Mouse (Mus musculus) macrophage (primary cell): ENCODE measurements around the gene Abcf3. TPM values are rescaled to one million over a fixed set of nuclear protein-coding genes. Genes with fewer than 3 reads are reported as not detected.

Experiments
- H3K27ac ChIP-seq: fragments of 350-480 bp; formaldehyde crosslinking; 2 replicates; pipeline ENCODE4 v1.9.0; 2021
- H3K36me3 ChIP-seq: fragments of 350-480 bp; formaldehyde crosslinking; 2 replicates; pipeline ENCODE4 v1.9.0; 2021; ENCODE audit errors: inconsistent target
- H3K4me3 ChIP-seq: fragments of 350-480 bp; formaldehyde crosslinking; 2 replicates; pipeline ENCODE4 v1.9.0; 2021; ENCODE audit errors: inconsistent target
- H3K79me2 ChIP-seq: fragments of 350-480 bp; formaldehyde crosslinking; 2 replicates; pipeline ENCODE4 v1.9.0; 2021; ENCODE audit errors: inconsistent target
- WGBS: methylation state at CpG from one replicate; pipeline ENCODE4 v1.1.7; 2026; ENCODE audit warnings: inconsistent platforms; ENCODE audit not compliant: missing documents; 5-methylcytosine and 5-hydroxymethylcytosine counted together
- polyA plus RNA-seq: library from polyadenylated mRNA; stranded (reverse); fragments of 250-400 nt; gene quantifications from 3 replicates; pipeline ENCODE4 v1.2.4, GENCODE M21; 2018; ENCODE audit warnings: inconsistent platforms
- total RNA-seq, 78 experiments: library from RNA; depleted of rRNA; stranded (reverse); fragments of 250-400 nt; gene quantifications; 1 replicate in 9 of 78; 2 replicates in 24 of 78; 3 replicates in 43 of 78; 4 replicates in 2 of 78; pipeline ENCODE4 v1.2.4; 2018; ENCODE audit warnings: inconsistent platforms in 56 of 78

The Abcf3 gene
- total RNA-seq (2018; cell fraction: chromatin; rRNA removed) = 100 to 1,000 TPM in 16 of 26 experiments, 10 to 100 TPM in 10; 50.4 to 230 (median 109) TPM
- 10 to 100 TPM; 21.7 to 36.4 (median 30.4) TPM for total RNA-seq (2018; cell fraction: cytosol; rRNA removed)
- 10 to 100 TPM; 26.2 to 97.7 (median 43.0) TPM for total RNA-seq (2018; cell fraction: nucleus; rRNA removed)
- 27.6 to 31.0 TPM (median 28.9 TPM) in 3 replicates for polyA plus RNA-seq

DNA sequence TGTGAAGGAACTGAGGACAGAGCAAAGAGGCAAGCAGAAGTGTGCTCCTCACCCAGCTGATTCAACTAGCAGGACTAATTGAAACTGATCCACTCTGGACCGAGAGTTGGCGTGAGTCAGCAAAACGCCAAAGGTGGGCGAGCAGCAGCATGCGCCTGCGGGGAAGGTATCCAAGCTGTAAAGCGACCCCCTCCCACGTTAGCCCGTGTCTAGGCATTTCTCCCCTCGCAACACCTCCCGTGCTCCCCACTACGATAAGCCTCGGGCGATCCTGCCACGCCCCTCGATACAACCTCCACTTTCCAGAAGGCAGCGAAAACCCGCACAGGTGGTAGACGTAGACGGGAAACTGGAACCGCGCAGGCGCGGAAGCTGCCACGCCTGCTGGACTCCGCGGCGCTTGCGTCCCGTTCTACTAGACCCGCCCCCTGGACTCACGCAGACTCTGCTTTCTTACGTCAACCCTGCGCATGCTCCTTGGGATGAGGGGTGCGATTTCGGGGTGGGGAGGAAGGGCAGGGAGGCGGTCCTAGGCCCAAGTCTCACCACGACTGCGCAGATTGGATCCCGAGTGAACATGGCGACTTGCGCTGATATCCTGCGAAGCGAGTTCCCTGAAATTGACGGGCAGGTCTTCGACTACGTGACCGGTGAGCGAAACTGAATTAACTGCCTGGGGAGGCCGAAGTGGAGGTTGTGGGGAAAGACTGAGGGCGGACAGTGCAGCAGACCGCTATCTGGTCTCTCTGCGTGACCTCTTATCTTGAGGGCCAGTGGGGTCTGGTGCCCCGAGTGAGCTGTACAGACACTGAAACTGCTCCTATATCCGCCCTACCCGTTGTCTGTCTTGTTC, at the start of gene Abcf3:
Abcf3 (plus strand) TSS at position 482 of the 853 bp plus-strand sequence.
- WGBS = under 1% methylated on average over 56 of the region's 56 CpGs
- Histone ChIP-seq H3K27ac (peak within 1 kb of the TSS; percentile 74), H3K79me2 (peaks cover 25% of the 10 kb centered on the region), H3K36me3 (peaks cover 46% of the 10 kb centered on the region), H3K4me3 (peak within 1 kb of the TSS; percentile 99)

DNA sequence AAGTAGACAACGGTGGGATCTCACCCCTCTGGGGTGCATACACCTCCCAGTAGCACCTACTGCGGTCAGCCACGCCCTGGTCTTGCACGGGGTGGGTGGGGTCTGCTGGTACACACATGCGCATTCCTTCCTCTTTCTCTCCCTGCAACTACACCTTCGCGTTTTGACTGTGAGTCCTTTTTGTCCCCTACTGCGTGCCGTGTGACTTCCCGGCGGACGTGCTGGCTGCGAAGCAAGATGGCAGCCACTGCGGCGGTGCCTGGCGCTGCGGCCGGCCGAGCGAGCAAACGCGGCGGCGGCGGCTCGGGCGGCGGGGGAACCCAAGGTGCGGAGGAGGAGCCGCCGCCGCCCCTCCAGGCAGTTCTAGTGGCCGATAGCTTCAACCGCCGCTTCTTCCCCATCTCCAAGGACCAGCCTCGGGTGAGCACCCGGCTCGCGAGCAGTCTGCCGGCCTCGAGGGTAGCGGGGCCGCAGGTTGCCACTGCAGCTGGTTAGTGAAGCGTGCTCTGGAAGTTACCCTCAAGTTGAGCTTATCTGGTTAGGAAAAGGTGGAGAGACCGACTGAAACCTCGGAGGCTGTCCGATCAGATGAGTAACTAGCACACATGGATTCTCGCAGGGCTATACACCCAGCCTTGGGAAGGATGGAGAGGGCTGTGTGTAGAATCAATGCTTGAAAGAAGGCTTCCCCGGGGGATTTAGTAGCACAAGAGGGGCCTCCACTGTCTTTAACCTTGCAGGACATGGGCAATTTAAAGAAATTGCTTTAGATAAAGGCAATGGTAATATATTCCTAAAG, 49.5 kb upstream of the Abcf3 start, which contains the start of gene Eif2b5:
Eif2b5 (plus strand) TSS at position 141 of the 799 bp plus-strand sequence.
- WGBS = 1% methylated on average over 43 of the region's 49 CpGs
- Histone ChIP-seq H3K27ac (peak within 1 kb of the TSS; percentile 27; the same call in 1 of the 2 replicates), H3K4me3 (peak within 1 kb of the TSS; percentile 91), H3K79me2 (peaks cover 14% of the 10 kb centered on the region), H3K36me3 (peaks cover 28% of the 10 kb centered on the region)

- peaks cover 89% of the 10 kb centered on the region for H3K36me3 ChIP-seq
- no peaks in the 10 kb centered on the region for H3K79me2 ChIP-seq
- no peak overlapping the region for H3K27ac ChIP-seq
- WGBS = 88% methylated on average over 8 of the region's 8 CpGs
- no peak overlapping the region for H3K4me3 ChIP-seq
These were observed 42.4 kb upstream of the Abcf3 start for GRCm38 (mm10) chr16:20506000-20506399.

DNA sequence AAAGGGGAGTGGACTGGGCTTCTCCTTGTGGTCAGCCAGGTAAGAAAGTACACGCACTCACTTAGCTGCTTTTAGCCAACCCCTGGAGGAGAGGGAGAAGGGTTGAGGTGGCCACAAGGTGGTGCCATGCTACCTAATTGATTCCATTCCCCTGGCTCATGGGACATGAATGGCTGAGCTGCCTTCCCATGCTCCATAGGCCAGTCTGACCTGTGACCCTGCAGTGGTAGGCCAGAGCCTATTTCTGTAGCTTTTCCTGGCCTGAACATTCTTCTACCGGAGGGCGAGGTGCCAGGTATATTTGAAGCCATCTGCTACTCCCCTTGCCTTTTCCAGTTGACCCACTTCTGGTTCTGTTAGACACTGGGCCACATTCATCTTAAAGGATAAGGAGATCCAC, 39.0 kb upstream of the Abcf3 start:
- H3K79me2 ChIP-seq = no peaks in the 10 kb centered on the region
- peaks cover 55% of the 10 kb centered on the region for H3K36me3 ChIP-seq
- WGBS = 94% methylated on average over 3 of the region's 3 CpGs
- no peak overlapping the region for H3K4me3 ChIP-seq
- no peak overlapping the region for H3K27ac ChIP-seq

DNA sequence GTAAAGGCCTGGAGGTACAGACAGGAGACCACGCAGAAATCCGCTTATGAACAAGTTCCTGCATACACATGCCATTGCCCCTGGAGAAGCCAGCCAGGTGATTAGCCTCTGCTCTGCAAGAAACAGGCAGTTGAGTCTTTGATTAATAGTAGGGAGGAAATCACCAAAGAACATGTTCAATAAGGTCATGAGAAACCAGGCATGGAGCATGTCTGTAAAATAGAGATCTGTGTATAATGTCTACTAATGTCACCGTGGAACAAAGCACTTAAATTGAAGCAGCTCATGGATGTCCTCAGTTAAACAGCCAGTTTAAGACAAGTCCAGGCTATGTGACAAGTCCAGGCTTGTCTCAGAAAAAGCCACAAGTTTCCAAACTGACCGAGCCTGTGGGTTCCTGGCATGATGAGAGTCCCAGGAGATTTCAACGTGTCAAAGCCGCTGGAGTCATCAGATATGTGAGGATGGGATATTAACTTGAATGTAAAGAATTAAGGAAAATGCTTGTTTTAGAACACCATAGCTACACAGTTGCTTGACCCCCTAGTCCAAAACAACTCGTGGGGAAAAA, 37.0 kb upstream of the Abcf3 start:
- no peak overlapping the region for H3K27ac ChIP-seq
- no peak overlapping the region for H3K4me3 ChIP-seq
- H3K79me2 ChIP-seq = no peaks in the 10 kb centered on the region
- 90% methylated on average over 7 of the region's 7 CpGs for WGBS
- peaks cover 37% of the 10 kb centered on the region for H3K36me3 ChIP-seq

DNA sequence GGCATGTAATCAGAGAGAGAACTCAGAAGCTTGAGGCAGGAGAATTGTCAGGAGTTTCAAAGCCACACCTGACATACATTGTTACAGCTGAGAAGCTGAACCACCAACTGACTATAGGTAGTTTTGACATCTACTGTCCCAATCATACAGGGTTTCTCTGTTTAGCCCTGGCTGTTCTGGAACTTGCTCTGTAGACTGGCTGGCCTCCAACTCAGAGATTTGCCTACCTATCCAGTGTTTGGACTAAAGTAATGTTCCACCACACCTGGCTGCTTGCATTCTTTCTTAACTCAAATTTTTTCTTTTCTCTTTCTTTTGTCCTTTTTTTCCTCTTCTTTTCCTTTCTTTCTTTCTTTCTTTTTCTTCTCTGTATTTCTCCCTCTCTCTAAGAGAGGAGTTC, 32.3 kb upstream of the Abcf3 start:
- Histone ChIP-seq H3K79me2 (peaks cover 40% of the 10 kb centered on the region), H3K27ac (peak overlapping the region; percentile 46; the same call in 1 of the 2 replicates), H3K36me3 (no peaks in the 10 kb centered on the region), H3K4me3 (peak overlapping the region; percentile 52)

DNA sequence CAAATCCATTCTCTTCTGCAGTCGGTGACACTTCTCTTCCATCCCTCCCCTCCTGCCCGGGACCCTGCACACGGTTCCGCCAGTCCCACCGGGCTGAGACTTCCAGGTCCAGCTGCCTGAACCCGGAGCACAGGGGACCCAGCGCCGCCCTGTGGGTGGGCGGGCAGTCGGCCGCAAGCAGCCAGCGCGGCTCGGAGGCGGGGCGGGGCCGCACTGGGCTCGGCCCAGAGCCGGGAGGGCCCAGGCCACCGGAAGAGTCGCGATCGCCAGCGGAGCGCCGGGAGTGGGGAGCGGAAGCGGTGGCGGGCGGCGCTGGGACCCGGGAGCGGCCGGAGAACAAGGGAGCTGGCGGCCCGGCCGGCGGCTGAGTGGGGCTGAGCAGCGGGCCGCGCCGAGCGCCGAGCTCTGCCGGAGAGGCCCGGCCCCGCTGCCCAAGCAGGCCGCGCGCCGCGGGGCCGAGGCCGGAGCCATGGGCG, 31.6 kb upstream of the Abcf3 start, which contains the start of gene Dvl3:
Dvl3 (plus strand) TSS at position 257 of the 476 bp plus-strand sequence.
- Histone ChIP-seq H3K36me3 (no peaks in the 10 kb centered on the region), H3K79me2 (peaks cover 45% of the 10 kb centered on the region), H3K4me3 (peak within 1 kb of the TSS; percentile 88), H3K27ac (peak within 1 kb of the TSS; percentile 47)
- WGBS = 1% methylated on average over 48 of the region's 55 CpGs

DNA sequence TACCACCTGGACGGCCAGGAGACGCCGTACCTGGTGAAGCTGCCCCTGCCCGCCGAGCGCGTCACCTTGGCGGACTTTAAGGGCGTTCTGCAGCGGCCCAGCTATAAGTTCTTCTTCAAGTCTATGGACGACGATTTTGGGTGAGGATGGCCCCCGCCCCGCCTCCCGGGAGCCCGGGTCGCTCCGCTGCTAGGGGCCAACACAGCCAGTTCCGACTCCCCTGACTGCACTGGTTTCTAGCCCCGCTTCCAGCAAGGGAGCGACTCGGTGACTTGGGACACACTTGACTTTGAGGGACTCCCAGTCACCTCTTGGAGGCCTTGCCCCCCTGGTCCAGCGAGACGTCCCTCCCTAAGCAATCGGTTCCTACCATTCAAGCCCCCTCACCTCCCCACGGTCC, 31.2 kb upstream of the Abcf3 start:
- WGBS = under 1% methylated on average over 26 of the region's 26 CpGs
- Histone ChIP-seq H3K36me3 (no peaks in the 10 kb centered on the region), H3K79me2 (peaks cover 45% of the 10 kb centered on the region), H3K27ac (peak overlapping the region; percentile 47), H3K4me3 (peak overlapping the region; percentile 88)

DNA sequence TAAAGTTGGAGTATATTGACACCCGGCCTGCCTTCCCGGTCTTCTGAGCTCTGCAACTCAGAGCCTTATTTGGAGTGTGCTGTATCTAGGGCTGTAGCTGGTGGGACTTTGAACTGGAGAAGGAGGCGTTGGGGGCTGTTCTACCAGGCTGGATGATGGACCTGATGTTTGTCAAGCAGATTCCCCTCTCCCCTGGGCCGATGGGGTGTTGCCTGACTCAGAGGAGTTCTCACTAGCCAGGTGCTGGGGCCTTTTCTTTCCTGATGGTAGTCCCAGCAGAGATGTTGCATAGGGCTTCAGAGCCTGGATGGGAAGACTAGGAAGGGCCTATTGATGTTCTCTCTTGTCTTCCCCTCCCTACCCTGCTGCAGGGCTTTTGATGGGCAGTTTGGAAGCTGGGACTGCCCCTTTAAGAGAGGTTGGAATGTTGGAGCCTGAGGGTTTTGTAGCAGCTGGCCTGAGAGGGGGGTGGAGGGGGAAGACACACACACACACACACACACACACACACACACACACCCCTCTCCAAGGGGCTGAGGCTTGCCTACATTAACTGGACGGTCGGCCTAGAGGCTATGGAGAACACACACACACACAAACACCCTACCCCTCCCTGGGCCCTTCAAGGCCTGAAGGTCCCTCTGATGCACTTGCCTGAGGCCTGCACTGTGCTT, 30.5 kb upstream of the Abcf3 start:
- Histone ChIP-seq H3K36me3 (0 out of 2 replicates have a peak, but pooled peaks cover 1% of the 10 kb centered on the region), H3K4me3 (peak overlapping the region; percentile 88), H3K27ac (peak overlapping the region; percentile 47), H3K79me2 (peaks cover 45% of the 10 kb centered on the region)
- WGBS = 12% methylated on average over 5 of the region's 6 CpGs

DNA sequence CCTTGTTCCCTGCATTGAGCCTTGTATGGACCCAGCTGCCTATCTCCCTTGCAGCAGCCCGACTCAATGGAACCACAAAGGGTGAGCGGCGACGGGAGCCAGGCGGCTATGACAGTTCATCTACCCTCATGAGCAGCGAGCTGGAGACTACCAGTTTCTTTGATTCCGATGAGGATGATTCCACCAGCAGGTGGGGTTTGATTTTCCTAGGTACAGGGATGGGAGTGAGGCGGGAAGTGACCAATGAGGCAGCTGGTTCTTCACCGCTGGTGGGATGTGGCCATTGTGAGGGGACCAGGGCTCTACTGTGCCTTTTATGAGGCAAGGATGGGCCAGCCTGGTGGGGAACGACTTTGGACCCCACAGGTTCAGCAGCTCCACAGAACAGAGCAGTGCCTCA, 24.5 kb upstream of the Abcf3 start:
- peaks cover 26% of the 10 kb centered on the region for H3K79me2 ChIP-seq
- 96% methylated on average over 10 of the region's 10 CpGs for WGBS
- no peak overlapping the region for H3K4me3 ChIP-seq
- no peak overlapping the region for H3K27ac ChIP-seq
- peaks cover 53% of the 10 kb centered on the region for H3K36me3 ChIP-seq

DNA sequence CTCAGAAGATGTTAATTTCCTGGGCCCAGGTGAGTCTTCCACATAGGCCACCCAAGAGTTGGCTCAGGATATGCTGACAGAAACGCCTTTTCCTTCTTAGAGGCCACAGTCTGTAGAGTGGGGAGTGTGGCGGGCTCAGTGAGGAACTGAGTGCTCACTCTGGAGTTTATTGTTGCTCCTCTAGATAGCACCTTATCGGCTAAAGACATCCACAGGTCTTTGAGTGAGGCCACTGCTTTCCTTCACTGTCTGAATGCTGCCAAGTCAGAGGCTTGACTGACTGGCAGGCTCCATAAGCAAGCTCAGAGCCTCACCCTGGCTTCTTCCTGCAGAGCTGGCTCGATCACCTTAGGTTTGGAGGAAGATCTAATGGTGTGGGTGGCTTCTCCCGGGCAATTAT, 19.6 kb upstream of the Abcf3 start:
- Histone ChIP-seq H3K27ac (no peak overlapping the region), H3K36me3 (peaks cover 57% of the 10 kb centered on the region), H3K4me3 (no peak overlapping the region), H3K79me2 (no peaks in the 10 kb centered on the region)
- 87% methylated on average over 4 of the region's 5 CpGs for WGBS

GRCm38 (mm10) chr16:20529375-20529774, 19.0 kb upstream of the Abcf3 start:
- Histone ChIP-seq H3K36me3 (peaks cover 51% of the 10 kb centered on the region), H3K79me2 (no peaks in the 10 kb centered on the region), H3K4me3 (no peak overlapping the region), H3K27ac (no peak overlapping the region)
- 100% methylated on average over 1 of the region's 1 CpGs for WGBS

DNA sequence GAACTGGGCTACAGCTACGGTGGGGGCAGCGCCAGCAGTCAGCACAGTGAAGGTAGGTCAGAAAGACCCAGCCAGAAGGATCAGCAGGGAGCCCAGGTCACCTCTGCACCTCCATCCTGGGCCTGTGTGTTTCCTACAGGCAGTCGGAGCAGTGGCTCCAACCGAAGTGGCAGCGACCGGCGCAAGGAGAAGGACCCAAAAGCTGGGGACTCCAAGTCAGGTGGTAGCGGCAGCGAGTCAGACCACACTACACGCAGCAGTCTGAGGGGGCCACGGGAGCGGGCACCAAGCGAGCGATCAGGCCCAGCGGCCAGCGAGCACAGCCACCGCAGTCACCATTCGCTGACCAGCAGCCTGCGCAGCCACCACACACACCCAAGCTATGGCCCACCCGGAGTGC, 17.4 kb upstream of the Abcf3 start:
- peaks cover 6% of the 10 kb centered on the region for H3K79me2 ChIP-seq
- H3K4me3 ChIP-seq = no peak overlapping the region
- 98% methylated on average over 16 of the region's 20 CpGs for WGBS
- no peak overlapping the region for H3K27ac ChIP-seq
- peaks cover 38% of the 10 kb centered on the region for H3K36me3 ChIP-seq
